17 mouse cellular contexts compared by ENCODE assay signal in genomic region chr15:79527991-79528639, GRCm38 (mm10). TPM values are rescaled to one million over a fixed set of nuclear protein-coding genes. Genes with fewer than 3 reads are reported as not detected.
A peak's percentile ranks its signal among the peaks of the same experiment; 100 is the strongest.
DNase-seq lines count a peak whose midpoint lies in the region; ATAC-seq and TF ChIP-seq lines count a peak whose summit lies in the region.
"Had no signal": no experiment of that assay in that cellular context is flagged by ENCODE, and none has a peak within 500 bp of the region (broad histone marks: within the 10 kb centered on the region; RNA-seq: fewer than 3 reads in every experiment).

No protein-coding gene starts in this region.

- H3K27ac ChIP-seq in embryonic facial prominence, embryonic 11.5 days (replicated peaks; ENCODE audit: low read depth, low read length), result no peak overlapping the region
- H3K27ac ChIP-seq in embryonic facial prominence, embryonic 10.5 days (replicated peaks), result no peak overlapping the region
- H3K27ac ChIP-seq in hindbrain, postnatal 0 days, result no peak overlapping the region
- H3K27ac ChIP-seq in hindbrain, embryonic 11.5 days (ENCODE audit: low read depth, low read length), result no peak overlapping the region
- H3K27ac ChIP-seq in lung, postnatal 0 days (ENCODE audit: low read length), result no peak overlapping the region
- H3K27ac ChIP-seq in intestine, postnatal 0 days (ENCODE audit: low read depth, low read length), result 0 out of 2 replicates have a peak overlapping the region, but pooled peaks have one; percentile 35
- H3K27ac ChIP-seq: forebrain, embryonic 13.5 days; macrophage had no signal

- peaks cover 31% of the 10 kb centered on the region for H3K36me3 ChIP-seq in embryonic facial prominence, embryonic 11.5 days (replicated peaks; ENCODE audit: control insufficient read depth, insufficient read depth, low read depth, low read length)
- peaks cover 77% of the 10 kb centered on the region for H3K36me3 ChIP-seq in embryonic facial prominence, embryonic 10.5 days (replicated peaks)
- peaks cover 46% of the 10 kb centered on the region for H3K36me3 ChIP-seq in hindbrain, postnatal 0 days (ENCODE audit: insufficient read depth, low read length)
- H3K36me3 ChIP-seq in hindbrain, embryonic 11.5 days (ENCODE audit: control insufficient read depth, insufficient read depth, low read length), result peaks cover 36% of the 10 kb centered on the region
- peaks cover 50% of the 10 kb centered on the region for H3K36me3 ChIP-seq in lung, postnatal 0 days (ENCODE audit: insufficient read depth, low read length)
- peaks cover 67% of the 10 kb centered on the region for H3K36me3 ChIP-seq in intestine, postnatal 0 days (ENCODE audit: control insufficient read depth, insufficient read depth)

- DNase-seq in embryonic facial prominence, embryonic 11.5 days (ENCODE audit: low spot score), result peak; percentile 24
- DNase-seq in embryonic facial prominence, embryonic 10.5 days (ENCODE audit: low spot score), result no peak
- DNase-seq in hindbrain, postnatal 0 days (ENCODE audit: low spot score), result no peak
- no peak for DNase-seq in hindbrain, embryonic 11.5 days (ENCODE audit: low spot score)
- DNase-seq in lung, postnatal 0 days (ENCODE audit: low spot score), result peak; percentile 85
- DNase-seq in lung, postnatal 4 days, result no peak
- no peak for DNase-seq in yolk sac, embryonic 10.5 days (ENCODE audit: low spot score)
- DNase-seq: kidney, adult 2 months; layer of hippocampus, adult 9-11 months; right cerebral cortex, postnatal 14 days; thymus, adult 2 months had no signal

- no peak; the same call in 1 of the 2 replicates for ATAC-seq in embryonic facial prominence, embryonic 11.5 days (replicated peaks; ENCODE audit: insufficient number of reproducible peaks, low FRiP score, low TSS enrichment, low read depth)
- no peak; the same call in 1 of the 2 replicates for ATAC-seq in hindbrain, postnatal 0 days
- no peak for ATAC-seq in hindbrain, embryonic 11.5 days (ENCODE audit: low FRiP score)
- peak; percentile 79 for ATAC-seq in lung, postnatal 0 days
- no peak for ATAC-seq in intestine, postnatal 0 days
- ATAC-seq: forebrain, embryonic 13.5 days had no signal

- H3K4me1 ChIP-seq in embryonic facial prominence, embryonic 11.5 days (ENCODE audit: control insufficient read depth, insufficient read depth, low read length), result no peaks in the 10 kb centered on the region
- H3K4me1 ChIP-seq in embryonic facial prominence, embryonic 10.5 days, result no peaks in the 10 kb centered on the region
- H3K4me1 ChIP-seq in hindbrain, postnatal 0 days (ENCODE audit: insufficient read depth, low read length), result no peaks in the 10 kb centered on the region; the same call in 1 of the 2 replicates
- H3K4me1 ChIP-seq in hindbrain, embryonic 11.5 days (replicated peaks; ENCODE audit: control insufficient read depth, insufficient read depth, low read length), result no peaks in the 10 kb centered on the region
- no peaks in the 10 kb centered on the region for H3K4me1 ChIP-seq in lung, postnatal 0 days (ENCODE audit: insufficient read depth, low read depth, low read length)
- H3K4me1 ChIP-seq in intestine, postnatal 0 days (replicated peaks; ENCODE audit: control insufficient read depth, insufficient read depth, low read length), result no peaks in the 10 kb centered on the region
- H3K4me1 ChIP-seq: forebrain, embryonic 13.5 days had no signal

- no peak overlapping the region for H3K4me2 ChIP-seq in embryonic facial prominence, embryonic 11.5 days (ENCODE audit: low read depth, low read length)
- no peak overlapping the region for H3K4me2 ChIP-seq in hindbrain, postnatal 0 days (ENCODE audit: low read depth, low read length)
- no peak overlapping the region for H3K4me2 ChIP-seq in hindbrain, embryonic 11.5 days (replicated peaks; ENCODE audit: low read depth, low read length)
- no peak overlapping the region for H3K4me2 ChIP-seq in lung, postnatal 0 days (replicated peaks; ENCODE audit: low read depth, low read length)
- H3K4me2 ChIP-seq in intestine, postnatal 0 days (replicated peaks; ENCODE audit: low read depth), result no peak overlapping the region
- H3K4me2 ChIP-seq: forebrain, embryonic 13.5 days had no signal

- H3K27me3 ChIP-seq in embryonic facial prominence, embryonic 11.5 days (ENCODE audit: control insufficient read depth, insufficient read depth, low read length), result no peaks in the 10 kb centered on the region
- no peaks in the 10 kb centered on the region for H3K27me3 ChIP-seq in embryonic facial prominence, embryonic 10.5 days (replicated peaks; ENCODE audit: low read depth, poor library complexity, severe bottlenecking)
- no peaks in the 10 kb centered on the region for H3K27me3 ChIP-seq in hindbrain, postnatal 0 days (ENCODE audit: insufficient read depth, low read length)
- no peaks in the 10 kb centered on the region for H3K27me3 ChIP-seq in hindbrain, embryonic 11.5 days (ENCODE audit: control insufficient read depth, insufficient read depth, low read length)
- no peaks in the 10 kb centered on the region for H3K27me3 ChIP-seq in lung, postnatal 0 days (replicated peaks; ENCODE audit: insufficient read depth, low read length)
- no peaks in the 10 kb centered on the region for H3K27me3 ChIP-seq in intestine, postnatal 0 days (replicated peaks; ENCODE audit: control insufficient read depth, insufficient read depth, low read length)
- H3K27me3 ChIP-seq: forebrain, embryonic 13.5 days had no signal

- WGBS in embryonic facial prominence, embryonic 11.5 days, result 75% methylated on average over 5 of the region's 5 CpGs
- WGBS in embryonic facial prominence, embryonic 10.5 days, result 82% methylated on average over 5 of the region's 5 CpGs
- WGBS in hindbrain, postnatal 0 days, result 73% methylated on average over 5 of the region's 5 CpGs
- 84% methylated on average over 5 of the region's 5 CpGs for WGBS in hindbrain, embryonic 11.5 days
- WGBS in lung, postnatal 0 days, result 42% methylated on average over 5 of the region's 5 CpGs
- WGBS in intestine, postnatal 0 days, result 61% methylated on average over 5 of the region's 5 CpGs

- TF ChIP-seq EP300 in lung, postnatal 0 days (IDR thresholded peaks at IDR 0.05), result 0 out of 2 replicates have a peak, but pooled peaks have one; percentile 8

- TF ChIP-seq CTCF in hindbrain, postnatal 0 days (IDR thresholded peaks at IDR 0.05; ENCODE audit: low read depth), result 0 out of 2 replicates have a peak, but pooled peaks have one; percentile 32
- TF ChIP-seq CTCF in lung, postnatal 0 days (IDR thresholded peaks at IDR 0.05), result peak; percentile 37
- peak; percentile 25; the same call in 1 of the 2 replicates for TF ChIP-seq CTCF in intestine, postnatal 0 days (IDR thresholded peaks at IDR 0.05; ENCODE audit: low read depth)

- no peak overlapping the region for H3K9ac ChIP-seq in embryonic facial prominence, embryonic 11.5 days (replicated peaks; ENCODE audit: low read length)
- no peak overlapping the region for H3K9ac ChIP-seq in hindbrain, postnatal 0 days (replicated peaks; ENCODE audit: low read length)
- H3K9ac ChIP-seq in hindbrain, embryonic 11.5 days (ENCODE audit: low read depth, low read length), result no peak overlapping the region
- H3K9ac ChIP-seq in lung, postnatal 0 days (replicated peaks; ENCODE audit: low read depth), result no peak overlapping the region
- H3K9ac ChIP-seq in intestine, postnatal 0 days (ENCODE audit: low read depth, low read length), result no peak overlapping the region
- H3K9ac ChIP-seq: forebrain, embryonic 13.5 days had no signal

- no peak overlapping the region for H3K4me3 ChIP-seq in embryonic facial prominence, embryonic 11.5 days (ENCODE audit: low read depth, low read length)
- no peak overlapping the region for H3K4me3 ChIP-seq in embryonic facial prominence, embryonic 10.5 days
- H3K4me3 ChIP-seq in hindbrain, postnatal 0 days (ENCODE audit: low read length), result no peak overlapping the region
- no peak overlapping the region for H3K4me3 ChIP-seq in hindbrain, embryonic 11.5 days (ENCODE audit: low read depth, low read length)
- H3K4me3 ChIP-seq in lung, postnatal 0 days (ENCODE audit: low read depth, low read length), result no peak overlapping the region
- H3K4me3 ChIP-seq in intestine, postnatal 0 days (ENCODE audit: low read depth, low read length), result no peak overlapping the region
- H3K4me3 ChIP-seq: forebrain, embryonic 13.5 days had no signal

- no peaks in the 10 kb centered on the region for H3K9me3 ChIP-seq in embryonic facial prominence, embryonic 11.5 days (replicated peaks; ENCODE audit: control insufficient read depth, low read length)
- no peaks in the 10 kb centered on the region for H3K9me3 ChIP-seq in embryonic facial prominence, embryonic 10.5 days
- no peaks in the 10 kb centered on the region for H3K9me3 ChIP-seq in hindbrain, postnatal 0 days (ENCODE audit: low read length)
- no peaks in the 10 kb centered on the region for H3K9me3 ChIP-seq in hindbrain, embryonic 11.5 days (ENCODE audit: control insufficient read depth, low read length)
- H3K9me3 ChIP-seq in lung, postnatal 0 days (ENCODE audit: low read length), result no peaks in the 10 kb centered on the region
- no peaks in the 10 kb centered on the region for H3K9me3 ChIP-seq in intestine, postnatal 0 days (ENCODE audit: control insufficient read depth)
- H3K9me3 ChIP-seq: forebrain, embryonic 13.5 days had no signal

RNA-seq across cellular contexts. Expression of gene Kdelr3, which starts 11.9 kb away (rescaled TPM):
- 11.8 and 13.7 TPM in 2 replicates for polyA plus RNA-seq in embryonic facial prominence, embryonic 11.5 days (2014; fragmentation: Nextera tagmentation; extraction: Ambion mirVana)
- polyA plus RNA-seq in embryonic facial prominence, embryonic 10.5 days (2016; fragmentation: Nextera tagmentation; extraction: Ambion mirVana), result 7.1 and 8.8 TPM in 2 replicates
- total RNA-seq in hindbrain, postnatal 0 days (2014; rRNA removed), result 6.4 and 9.6 TPM in 2 replicates
- polyA plus RNA-seq in hindbrain, postnatal 0 days (2015; fragmentation: Nextera tagmentation; extraction: Ambion mirVana), result 8.1 and 9.5 TPM in 2 replicates
- polyA plus RNA-seq in hindbrain, embryonic 11.5 days (2014; fragmentation: Nextera tagmentation; extraction: Ambion mirVana), result 15.8 and 18.3 TPM in 2 replicates
- 54.3 and 64.5 TPM in 2 replicates for polyA plus RNA-seq in lung, postnatal 0 days (2015; fragmentation: Nextera tagmentation; extraction: Ambion mirVana)
- 75.7 and 95.2 TPM in 2 replicates for polyA plus RNA-seq in intestine, postnatal 0 days (2015; fragmentation: Nextera tagmentation; extraction: Ambion mirVana)
- total RNA-seq: neutrophil, adult 5-6 weeks had no signal
- polyA plus RNA-seq: macrophage had no signal

RNA-seq across cellular contexts. Expression of gene Ddx17, which starts 18.4 kb away (rescaled TPM):
- polyA plus RNA-seq in embryonic facial prominence, embryonic 11.5 days (2014; fragmentation: Nextera tagmentation; extraction: Ambion mirVana), result 77.4 and 79.2 TPM in 2 replicates
- 43.7 and 44.9 TPM in 2 replicates for polyA plus RNA-seq in embryonic facial prominence, embryonic 10.5 days (2016; fragmentation: Nextera tagmentation; extraction: Ambion mirVana)
- 291 and 334 TPM in 2 replicates for total RNA-seq in hindbrain, postnatal 0 days (2014; rRNA removed)
- polyA plus RNA-seq in hindbrain, postnatal 0 days (2015; fragmentation: Nextera tagmentation; extraction: Ambion mirVana), result 33.5 and 34.2 TPM in 2 replicates
- polyA plus RNA-seq in hindbrain, embryonic 11.5 days (2014; fragmentation: Nextera tagmentation; extraction: Ambion mirVana), result 87.6 and 116 TPM in 2 replicates
- polyA plus RNA-seq in lung, postnatal 0 days (2015; fragmentation: Nextera tagmentation; extraction: Ambion mirVana), result 28.3 and 39.6 TPM in 2 replicates
- 18.7 and 23.8 TPM in 2 replicates for polyA plus RNA-seq in intestine, postnatal 0 days (2015; fragmentation: Nextera tagmentation; extraction: Ambion mirVana)

RNA-seq across cellular contexts. Expression of gene Kcnj4, which starts 23.1 kb away (rescaled TPM):
- polyA plus RNA-seq in embryonic facial prominence, embryonic 11.5 days (2014; fragmentation: Nextera tagmentation; extraction: Ambion mirVana), result 0.25 TPM in 1 of 2 replicates, not detected in the other
- not detected in 2 replicates for polyA plus RNA-seq in embryonic facial prominence, embryonic 10.5 days (2016; fragmentation: Nextera tagmentation; extraction: Ambion mirVana)
- 0.50 and 0.94 TPM in 2 replicates for total RNA-seq in hindbrain, postnatal 0 days (2014; rRNA removed)
- not detected in 2 replicates for polyA plus RNA-seq in hindbrain, postnatal 0 days (2015; fragmentation: Nextera tagmentation; extraction: Ambion mirVana)
- polyA plus RNA-seq in hindbrain, embryonic 11.5 days (2014; fragmentation: Nextera tagmentation; extraction: Ambion mirVana), result not detected in 2 replicates
- polyA plus RNA-seq in lung, postnatal 0 days (2015; fragmentation: Nextera tagmentation; extraction: Ambion mirVana), result not detected in 2 replicates
- polyA plus RNA-seq in intestine, postnatal 0 days (2015; fragmentation: Nextera tagmentation; extraction: Ambion mirVana), result not detected in 2 replicates
- total RNA-seq: gastrocnemius, postnatal 25 days; neutrophil, adult 5-6 weeks had no signal
- polyA plus RNA-seq: forebrain, embryonic 13.5 days; limb, embryonic 11.5 days; macrophage; thymus, adult 2 months had no signal

Comparison
In these comparisons a context has a peak if more than half of its experiments do, and no peak if none do; other contexts are left out.
1. DNase-seq: peak in embryonic facial prominence, embryonic 11.5 days (single experiment) and lung, postnatal 0 days (single experiment); none in embryonic facial prominence, embryonic 10.5 days (single experiment), hindbrain, postnatal 0 days (single experiment), hindbrain, embryonic 11.5 days (single experiment), lung, postnatal 4 days (0 of 2) and yolk sac, embryonic 10.5 days (single experiment).
2. Peak in every context shown above with its lines, with median percentiles within 50 percentile points of each other: CTCF ChIP-seq.